Mouse (Mus musculus): ENCODE measurements around the gene Pvalb. TPM values are rescaled to one million over a fixed set of nuclear protein-coding genes. Genes with fewer than 3 reads are reported as not detected.

The Pvalb gene
- polyA plus RNA-seq, 2 experiments, result not detected

DNA sequence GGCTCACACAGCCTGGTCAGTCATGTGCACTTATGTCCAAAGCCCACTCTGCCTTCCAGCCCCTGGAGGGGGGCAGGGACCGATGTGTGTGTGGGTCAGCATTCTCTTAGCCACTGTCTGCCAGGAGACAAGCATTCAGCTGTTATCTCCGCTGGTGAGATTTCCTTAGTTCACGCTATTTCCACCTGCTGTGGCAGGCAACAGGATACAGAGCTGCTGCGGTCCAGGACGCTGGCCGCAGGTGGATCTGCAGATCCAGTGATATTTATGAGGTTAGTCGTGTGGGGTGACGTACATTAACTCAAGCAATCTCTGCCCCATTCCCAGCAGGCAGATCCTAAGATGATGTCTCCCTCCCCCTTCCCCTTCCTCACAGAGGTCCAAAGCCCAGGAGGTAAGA lies 5.2 kb upstream of the Pvalb start:
- H3K4me1 ChIP-seq (replicated peaks; ENCODE audit: control insufficient read depth in 2 of 2, insufficient read depth in 2 of 2, low read length in 1 of 2), result no peaks in the 10 kb centered on the region
- TF ChIP-seq EP300 (IDR thresholded peaks at IDR 0.05; ENCODE audit: low read depth), result no peak
- no peak for TF ChIP-seq CTCF (IDR thresholded peaks at IDR 0.05; ENCODE audit: low read depth)
- H3K36me3 ChIP-seq (replicated peaks; ENCODE audit: control insufficient read depth, insufficient read depth, low read depth), result no peaks in the 10 kb centered on the region
- no peak overlapping the region for H3K27ac ChIP-seq
- H3K9ac ChIP-seq (replicated peaks), result no peak overlapping the region
- H3K4me3 ChIP-seq (ENCODE audit: insufficient read depth in 1 of 2, low read depth in 2 of 2, low read length in 2 of 2), result no peak overlapping the region
- H3K9me3 ChIP-seq (ENCODE audit: control insufficient read depth, low read length), result no peaks in the 10 kb centered on the region
- H3K4me2 ChIP-seq (ENCODE audit: low read depth), result no peak overlapping the region
- 49% methylated on average over 8 of the region's 8 CpGs for WGBS (ENCODE audit: insufficient replicate concordance)
- ATAC-seq (ENCODE audit: insufficient read depth) (no peak), DNase-seq (ENCODE audit: low read depth in 3 of 3, low spot score in 3 of 3) (no peak)
- no peaks in the 10 kb centered on the region for H3K27me3 ChIP-seq (ENCODE audit: control insufficient read depth, insufficient read depth, low read length)

- DNase-seq (ENCODE audit: low read depth in 3 of 3, low spot score in 3 of 3), result no peak
- WGBS (ENCODE audit: insufficient replicate concordance), result 45% methylated on average over 4 of the region's 4 CpGs
- TF ChIP-seq EP300 (IDR thresholded peaks at IDR 0.05; ENCODE audit: low read depth) (no peak), CTCF (IDR thresholded peaks at IDR 0.05; ENCODE audit: low read depth) (no peak)
These were observed 4.0 kb upstream of the Pvalb start for GRCm38 (mm10) chr15:78210203-78210602.

GRCm38 (mm10) chr15:78205192-78205591 lies 1.0 kb downstream of the Pvalb start:
- TF ChIP-seq EP300 (IDR thresholded peaks at IDR 0.05; ENCODE audit: low read depth) (no peak), CTCF (IDR thresholded peaks at IDR 0.05; ENCODE audit: low read depth) (0 out of 2 replicates have a peak, but pooled peaks have one; percentile 28)

More at GRCm38 (mm10) chr15:78210203-78210602, 4.0 kb upstream of the Pvalb start:
- H3K9me3 ChIP-seq (ENCODE audit: control insufficient read depth, low read length), result no peaks in the 10 kb centered on the region
- H3K27me3 ChIP-seq (ENCODE audit: control insufficient read depth, insufficient read depth, low read length), result peaks cover 3% of the 10 kb centered on the region; the same call in 1 of the 2 replicates
- no peaks in the 10 kb centered on the region for H3K4me1 ChIP-seq (replicated peaks; ENCODE audit: control insufficient read depth in 2 of 2, insufficient read depth in 2 of 2, low read length in 1 of 2)
- ATAC-seq (ENCODE audit: insufficient read depth), result no peak
- H3K36me3 ChIP-seq (replicated peaks; ENCODE audit: control insufficient read depth, insufficient read depth, low read depth), result no peaks in the 10 kb centered on the region
- no peak overlapping the region for H3K4me2 ChIP-seq (ENCODE audit: low read depth)
- no peak overlapping the region for H3K9ac ChIP-seq (replicated peaks)
- no peak overlapping the region for H3K4me3 ChIP-seq (ENCODE audit: insufficient read depth in 1 of 2, low read depth in 2 of 2, low read length in 2 of 2)
- no peak overlapping the region for H3K27ac ChIP-seq

GRCm38 (mm10) chr15:78204053-78204847 lies 1.9 kb downstream of the Pvalb start:
- H3K4me1 ChIP-seq (replicated peaks; ENCODE audit: control insufficient read depth in 2 of 2, insufficient read depth in 2 of 2, low read length in 1 of 2), result no peaks in the 10 kb centered on the region
- no peaks in the 10 kb centered on the region for H3K36me3 ChIP-seq (replicated peaks; ENCODE audit: control insufficient read depth, insufficient read depth, low read depth)
- no peaks in the 10 kb centered on the region for H3K9me3 ChIP-seq (ENCODE audit: control insufficient read depth, low read length)
- ATAC-seq (ENCODE audit: insufficient read depth), result no peak
- TF ChIP-seq EP300 (IDR thresholded peaks at IDR 0.05; ENCODE audit: low read depth), result no peak
- no peak for TF ChIP-seq CTCF (IDR thresholded peaks at IDR 0.05; ENCODE audit: low read depth)
- 3% methylated on average over 41 of the region's 41 CpGs for WGBS (ENCODE audit: insufficient replicate concordance)
- H3K9ac ChIP-seq (replicated peaks), result no peak overlapping the region
- H3K4me3 ChIP-seq (ENCODE audit: insufficient read depth in 1 of 2, low read depth in 2 of 2, low read length in 2 of 2), result no peak overlapping the region
- H3K4me2 ChIP-seq (ENCODE audit: low read depth), result no peak overlapping the region
- peaks cover 20% of the 10 kb centered on the region for H3K27me3 ChIP-seq (ENCODE audit: control insufficient read depth, insufficient read depth, low read length)
- no peak overlapping the region for H3K27ac ChIP-seq
- no peak for DNase-seq (ENCODE audit: low read depth in 3 of 3, low spot score in 3 of 3)

More at GRCm38 (mm10) chr15:78205192-78205591, 1.0 kb downstream of the Pvalb start:
- Histone ChIP-seq H3K4me1 (replicated peaks; ENCODE audit: control insufficient read depth in 2 of 2, insufficient read depth in 2 of 2, low read length in 1 of 2) (no peaks in the 10 kb centered on the region), H3K27ac (no peak overlapping the region), H3K36me3 (replicated peaks; ENCODE audit: control insufficient read depth, insufficient read depth, low read depth) (no peaks in the 10 kb centered on the region), H3K9ac (replicated peaks) (no peak overlapping the region), H3K4me2 (ENCODE audit: low read depth) (no peak overlapping the region), H3K4me3 (ENCODE audit: insufficient read depth in 1 of 2, low read depth in 2 of 2, low read length in 2 of 2) (no peak overlapping the region), H3K27me3 (ENCODE audit: control insufficient read depth, insufficient read depth, low read length) (peaks cover 20% of the 10 kb centered on the region), H3K9me3 (ENCODE audit: control insufficient read depth, low read length) (no peaks in the 10 kb centered on the region)
- WGBS (ENCODE audit: insufficient replicate concordance), result 22% methylated on average over 3 of the region's 3 CpGs
- ATAC-seq (ENCODE audit: insufficient read depth), result no peak
- no peak for DNase-seq (ENCODE audit: low read depth in 3 of 3, low spot score in 3 of 3)

DNA sequence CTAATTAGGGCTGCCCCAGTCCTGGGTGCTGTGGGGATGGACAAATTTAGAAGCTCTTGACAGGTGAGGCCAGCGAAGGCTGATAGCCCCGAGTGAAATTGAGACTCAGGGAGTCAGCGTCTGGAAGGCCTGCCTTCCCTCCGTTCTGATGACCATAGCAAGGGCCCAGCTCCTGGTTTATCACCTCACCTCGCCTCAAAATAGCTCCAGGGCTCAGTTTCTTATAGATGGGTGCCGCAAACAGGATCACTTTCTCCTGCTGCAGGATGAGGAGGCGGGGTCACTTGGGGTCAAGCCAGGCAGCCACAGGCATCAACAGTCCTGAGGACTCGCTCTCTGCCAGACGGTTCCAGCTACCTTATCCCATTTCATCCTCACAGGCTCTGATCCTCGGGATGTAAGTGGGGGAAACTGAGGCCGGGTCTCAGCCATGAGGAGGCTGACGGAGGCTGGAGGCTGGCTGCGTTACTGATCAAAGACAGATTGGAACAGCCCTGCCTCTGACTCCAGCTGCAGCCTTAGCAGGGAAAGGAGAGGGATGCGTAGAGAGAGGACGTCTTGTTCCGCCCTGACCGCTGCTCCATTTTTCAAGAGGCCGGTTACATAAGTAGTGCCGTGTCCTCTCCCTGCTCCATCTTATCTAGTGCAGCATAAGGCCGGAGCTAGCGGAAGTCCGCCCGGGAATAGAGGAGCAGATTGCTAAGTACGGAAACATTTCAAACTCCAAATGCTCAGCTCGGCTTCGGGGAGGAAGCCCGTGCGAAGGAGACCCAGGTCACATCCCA lies 10.9 kb downstream of the Pvalb start:
- no peak for DNase-seq (ENCODE audit: low read depth in 3 of 3, low spot score in 3 of 3)

More for the DNA sequence above, 10.9 kb downstream of the Pvalb start:
- no peak overlapping the region for H3K27ac ChIP-seq
- TF ChIP-seq CTCF (IDR thresholded peaks at IDR 0.05; ENCODE audit: low read depth), result no peak
- TF ChIP-seq EP300 (IDR thresholded peaks at IDR 0.05; ENCODE audit: low read depth), result no peak
- ATAC-seq (ENCODE audit: insufficient read depth), result no peak
- H3K4me1 ChIP-seq (replicated peaks; ENCODE audit: control insufficient read depth in 2 of 2, insufficient read depth in 2 of 2, low read length in 1 of 2), result no peaks in the 10 kb centered on the region
- no peak overlapping the region for H3K4me3 ChIP-seq (ENCODE audit: insufficient read depth in 1 of 2, low read depth in 2 of 2, low read length in 2 of 2)
- H3K9me3 ChIP-seq (ENCODE audit: control insufficient read depth, low read length), result no peaks in the 10 kb centered on the region
- no peaks in the 10 kb centered on the region for H3K27me3 ChIP-seq (ENCODE audit: control insufficient read depth, insufficient read depth, low read length)
- no peak overlapping the region for H3K9ac ChIP-seq (replicated peaks)
- H3K4me2 ChIP-seq (ENCODE audit: low read depth), result no peak overlapping the region
- no peaks in the 10 kb centered on the region for H3K36me3 ChIP-seq (replicated peaks; ENCODE audit: control insufficient read depth, insufficient read depth, low read depth)
- 60% methylated on average over 28 of the region's 28 CpGs for WGBS (ENCODE audit: insufficient replicate concordance)
